Mouse (Mus musculus): ENCODE results near the gene Rxrb. TPM values are rescaled to one million over a fixed set of nuclear protein-coding genes. Genes with fewer than 3 reads are reported as not detected.

Rxrb gene
- polyA plus RNA-seq, 2 experiments: 6.0 to 16.5 TPM

GRCm38 (mm10) chr17:34083104-34083503, 51.5 kb downstream of the Rxrb start:
- DNase-seq (ENCODE audit: low read depth in 3 of 3, low spot score in 3 of 3) (no peak), ATAC-seq (ENCODE audit: insufficient read depth) (no peak)
- no peaks in the 10 kb centered on the region for H3K4me1 ChIP-seq (replicated peaks; ENCODE audit: control insufficient read depth in 2 of 2, insufficient read depth in 2 of 2, low read length in 1 of 2)
- H3K9me3 ChIP-seq (ENCODE audit: control insufficient read depth, low read length): no peaks in the 10 kb centered on the region
- H3K9ac ChIP-seq (replicated peaks): no peak overlapping the region
- no peaks in the 10 kb centered on the region; the same call in 1 of the 2 replicates for H3K27me3 ChIP-seq (ENCODE audit: control insufficient read depth, insufficient read depth, low read length)
- no peak overlapping the region for H3K4me3 ChIP-seq (ENCODE audit: insufficient read depth in 1 of 2, low read depth in 2 of 2, low read length in 2 of 2)
- no peaks in the 10 kb centered on the region for H3K36me3 ChIP-seq (replicated peaks; ENCODE audit: control insufficient read depth, insufficient read depth, low read depth)
- no peak overlapping the region for H3K27ac ChIP-seq
- WGBS (ENCODE audit: insufficient replicate concordance): 25% methylated on average over 8 of the region's 8 CpGs
- TF ChIP-seq CTCF (IDR thresholded peaks at IDR 0.05; ENCODE audit: low read depth) (no peak), EP300 (IDR thresholded peaks at IDR 0.05; ENCODE audit: low read depth) (no peak)
- H3K4me2 ChIP-seq (ENCODE audit: low read depth): no peak overlapping the region

GRCm38 (mm10) chr17:34087386-34087785, 55.8 kb downstream of the Rxrb start:
- Histone ChIP-seq H3K9me3 (ENCODE audit: control insufficient read depth, low read length) (no peaks in the 10 kb centered on the region), H3K27me3 (ENCODE audit: control insufficient read depth, insufficient read depth, low read length) (no peaks in the 10 kb centered on the region; the same call in 1 of the 2 replicates), H3K9ac (replicated peaks) (no peak overlapping the region), H3K4me2 (ENCODE audit: low read depth) (no peak overlapping the region), H3K27ac (no peak overlapping the region), H3K4me3 (ENCODE audit: insufficient read depth in 1 of 2, low read depth in 2 of 2, low read length in 2 of 2) (no peak overlapping the region), H3K36me3 (replicated peaks; ENCODE audit: control insufficient read depth, insufficient read depth, low read depth) (no peaks in the 10 kb centered on the region), H3K4me1 (replicated peaks; ENCODE audit: control insufficient read depth in 2 of 2, insufficient read depth in 2 of 2, low read length in 1 of 2) (no peaks in the 10 kb centered on the region)
- WGBS (ENCODE audit: insufficient replicate concordance): 33% methylated on average over 2 of the region's 2 CpGs
- ATAC-seq (ENCODE audit: insufficient read depth) (no peak), DNase-seq (ENCODE audit: low read depth in 3 of 3, low spot score in 3 of 3) (no peak)
- TF ChIP-seq CTCF (IDR thresholded peaks at IDR 0.05; ENCODE audit: low read depth): no peak
- no peak for TF ChIP-seq EP300 (IDR thresholded peaks at IDR 0.05; ENCODE audit: low read depth)

MicroRNA genes within 50 kb of the gene (microRNA counts, 519-probe panel; counts per million panel counts)
- 69.9 counts per million for microRNA mmu-miR-219

Small RNA genes within 50 kb of the gene (microRNA-seq; reads per million reads assigned to microRNA genes)
- gene Mir219a-1 (not detected), gene Mir219c (not detected)

Other genes starting within 250 kb of the Rxrb start
Only the 30 nearest of the 33 such genes appear.
- 593 and 901 TPM in 2 replicates for gene Rps28, start 207.2 kb upstream of the Rxrb start, polyA plus RNA-seq (2012; rRNA removed)
- 693 and 702 TPM in 2 replicates for gene Rps28, start 207.2 kb upstream of the Rxrb start, polyA plus RNA-seq (2014; fragmentation: Nextera tagmentation; extraction: Ambion mirVana)
- 146 and 149 TPM in 2 replicates for gene Ndufa7, start 207.2 kb upstream of the Rxrb start, polyA plus RNA-seq (2012; rRNA removed)
- 271 and 282 TPM in 2 replicates for gene Ndufa7, start 207.2 kb upstream of the Rxrb start, polyA plus RNA-seq (2014; fragmentation: Nextera tagmentation; extraction: Ambion mirVana)
- gene Cd320, start 188.7 kb upstream of the Rxrb start, polyA plus RNA-seq (2012; rRNA removed): 5.2 and 6.7 TPM in 2 replicates
- gene Cd320, start 188.7 kb upstream of the Rxrb start, polyA plus RNA-seq (2014; fragmentation: Nextera tagmentation; extraction: Ambion mirVana): 16.1 and 16.9 TPM in 2 replicates
- gene Gm7029, start 158.0 kb upstream of the Rxrb start, polyA plus RNA-seq (2012; rRNA removed): not detected in 2 replicates
- not detected in 2 replicates for gene Gm7029, start 158.0 kb upstream of the Rxrb start, polyA plus RNA-seq (2014; fragmentation: Nextera tagmentation; extraction: Ambion mirVana)
- gene Kifc1, start 141.2 kb upstream of the Rxrb start, polyA plus RNA-seq (2012; rRNA removed): 37.2 and 40.8 TPM in 2 replicates
- 7.2 and 7.9 TPM in 2 replicates for gene Kifc1, start 141.2 kb upstream of the Rxrb start, polyA plus RNA-seq (2014; fragmentation: Nextera tagmentation; extraction: Ambion mirVana)
- gene Platr17, start 126.7 kb upstream of the Rxrb start, polyA plus RNA-seq (2012; rRNA removed): 0.36 and 0.44 TPM in 2 replicates
- 0.20 and 0.29 TPM in 2 replicates for gene Platr17, start 126.7 kb upstream of the Rxrb start, polyA plus RNA-seq (2014; fragmentation: Nextera tagmentation; extraction: Ambion mirVana)
- 11.1 and 14.7 TPM in 2 replicates for gene Daxx, start 122.4 kb upstream of the Rxrb start, polyA plus RNA-seq (2012; rRNA removed)
- gene Daxx, start 122.4 kb upstream of the Rxrb start, polyA plus RNA-seq (2014; fragmentation: Nextera tagmentation; extraction: Ambion mirVana): 14.8 and 15.3 TPM in 2 replicates
- gene Tapbp, start 115.9 kb upstream of the Rxrb start, polyA plus RNA-seq (2012; rRNA removed): 10.4 and 10.6 TPM in 2 replicates
- 24.0 and 28.7 TPM in 2 replicates for gene Tapbp, start 115.9 kb upstream of the Rxrb start, polyA plus RNA-seq (2014; fragmentation: Nextera tagmentation; extraction: Ambion mirVana)
- gene Zbtb22, start 115.9 kb upstream of the Rxrb start, polyA plus RNA-seq (2012; rRNA removed): 10.6 and 12.1 TPM in 2 replicates
- 4.7 and 4.8 TPM in 2 replicates for gene Zbtb22, start 115.9 kb upstream of the Rxrb start, polyA plus RNA-seq (2014; fragmentation: Nextera tagmentation; extraction: Ambion mirVana)
- gene Rgl2, start 102.3 kb upstream of the Rxrb start, polyA plus RNA-seq (2012; rRNA removed): 17.0 and 19.6 TPM in 2 replicates
- gene Rgl2, start 102.3 kb upstream of the Rxrb start, polyA plus RNA-seq (2014; fragmentation: Nextera tagmentation; extraction: Ambion mirVana): 4.9 and 5.9 TPM in 2 replicates
- gene Pfdn6, start 91.5 kb upstream of the Rxrb start, polyA plus RNA-seq (2012; rRNA removed): 36.8 and 62.4 TPM in 2 replicates
- 103 TPM in 2 replicates for gene Pfdn6, start 91.5 kb upstream of the Rxrb start, polyA plus RNA-seq (2014; fragmentation: Nextera tagmentation; extraction: Ambion mirVana)
- 17.3 and 18.9 TPM in 2 replicates for gene Wdr46, start 91.2 kb upstream of the Rxrb start, polyA plus RNA-seq (2012; rRNA removed)
- 8.0 and 11.6 TPM in 2 replicates for gene Wdr46, start 91.2 kb upstream of the Rxrb start, polyA plus RNA-seq (2014; fragmentation: Nextera tagmentation; extraction: Ambion mirVana)
- 1.1 and 1.3 TPM in 2 replicates for gene B3galt4, start 80.3 kb upstream of the Rxrb start, polyA plus RNA-seq (2012; rRNA removed)
- 1.1 and 1.8 TPM in 2 replicates for gene B3galt4, start 80.3 kb upstream of the Rxrb start, polyA plus RNA-seq (2014; fragmentation: Nextera tagmentation; extraction: Ambion mirVana)
- gene Vps52, start 76.0 kb upstream of the Rxrb start, polyA plus RNA-seq (2012; rRNA removed): 17.4 and 18.7 TPM in 2 replicates
- gene Vps52, start 76.0 kb upstream of the Rxrb start, polyA plus RNA-seq (2014; fragmentation: Nextera tagmentation; extraction: Ambion mirVana): 15.2 and 18.4 TPM in 2 replicates
- 829 and 1,098 TPM in 2 replicates for gene Rps18, start 75.8 kb upstream of the Rxrb start, polyA plus RNA-seq (2012; rRNA removed)
- gene Rps18, start 75.8 kb upstream of the Rxrb start, polyA plus RNA-seq (2014; fragmentation: Nextera tagmentation; extraction: Ambion mirVana): 1,411 and 1,430 TPM in 2 replicates
- 124 and 137 TPM in 2 replicates for gene H2-K1, start 31.5 kb upstream of the Rxrb start, polyA plus RNA-seq (2012; rRNA removed)
- 107 and 108 TPM in 2 replicates for gene H2-K1, start 31.5 kb upstream of the Rxrb start, polyA plus RNA-seq (2014; fragmentation: Nextera tagmentation; extraction: Ambion mirVana)
- 7.6 and 9.7 TPM in 2 replicates for gene Ring1, start 7.1 kb upstream of the Rxrb start, polyA plus RNA-seq (2012; rRNA removed)
- gene Ring1, start 7.1 kb upstream of the Rxrb start, polyA plus RNA-seq (2014; fragmentation: Nextera tagmentation; extraction: Ambion mirVana): 1.2 and 1.7 TPM in 2 replicates
- 30.6 and 32.8 TPM in 2 replicates for gene H2-Ke6, start 3.8 kb upstream of the Rxrb start, polyA plus RNA-seq (2012; rRNA removed)
- gene H2-Ke6, start 3.8 kb upstream of the Rxrb start, polyA plus RNA-seq (2014; fragmentation: Nextera tagmentation; extraction: Ambion mirVana): 22.3 and 24.9 TPM in 2 replicates
- gene Slc39a7, start 130 bp upstream of the Rxrb start, polyA plus RNA-seq (2012; rRNA removed): 27.0 and 28.1 TPM in 2 replicates
- 25.1 and 26.5 TPM in 2 replicates for gene Slc39a7, start 130 bp upstream of the Rxrb start, polyA plus RNA-seq (2014; fragmentation: Nextera tagmentation; extraction: Ambion mirVana)
- gene Col11a2, start 7.6 kb downstream of the Rxrb start, polyA plus RNA-seq (2012; rRNA removed): 0.22 and 0.55 TPM in 2 replicates
- gene Col11a2, start 7.6 kb downstream of the Rxrb start, polyA plus RNA-seq (2014; fragmentation: Nextera tagmentation; extraction: Ambion mirVana): 0.06 and 0.20 TPM in 2 replicates
- gene H2-Oa, start 60.5 kb downstream of the Rxrb start, polyA plus RNA-seq (2012; rRNA removed): 0.45 and 0.51 TPM in 2 replicates
- 0.29 and 0.51 TPM in 2 replicates for gene H2-Oa, start 60.5 kb downstream of the Rxrb start, polyA plus RNA-seq (2014; fragmentation: Nextera tagmentation; extraction: Ambion mirVana)
- gene H2-DMa, start 87.7 kb downstream of the Rxrb start, polyA plus RNA-seq (2012; rRNA removed): 2.5 and 3.1 TPM in 2 replicates
- gene H2-DMa, start 87.7 kb downstream of the Rxrb start, polyA plus RNA-seq (2014; fragmentation: Nextera tagmentation; extraction: Ambion mirVana): 4.4 and 5.5 TPM in 2 replicates
- 46.8 and 48.7 TPM in 2 replicates for gene Brd2, start 90.8 kb downstream of the Rxrb start, polyA plus RNA-seq (2012; rRNA removed)
- gene Brd2, start 90.8 kb downstream of the Rxrb start, polyA plus RNA-seq (2014; fragmentation: Nextera tagmentation; extraction: Ambion mirVana): 28.8 and 37.5 TPM in 2 replicates
- 0.40 and 0.58 TPM in 2 replicates for gene H2-DMb2, start 111.5 kb downstream of the Rxrb start, polyA plus RNA-seq (2012; rRNA removed)
- gene H2-DMb2, start 111.5 kb downstream of the Rxrb start, polyA plus RNA-seq (2014; fragmentation: Nextera tagmentation; extraction: Ambion mirVana): 0.13 and 0.33 TPM in 2 replicates
- gene H2-DMb1, start 121.3 kb downstream of the Rxrb start, polyA plus RNA-seq (2012; rRNA removed): 1.2 TPM in 2 replicates
- gene H2-DMb1, start 121.3 kb downstream of the Rxrb start, polyA plus RNA-seq (2014; fragmentation: Nextera tagmentation; extraction: Ambion mirVana): 0.79 and 0.86 TPM in 2 replicates
- gene Tap1, start 155.7 kb downstream of the Rxrb start, polyA plus RNA-seq (2012; rRNA removed): 1.9 TPM in 2 replicates
- 2.0 and 2.5 TPM in 2 replicates for gene Tap1, start 155.7 kb downstream of the Rxrb start, polyA plus RNA-seq (2014; fragmentation: Nextera tagmentation; extraction: Ambion mirVana)
- gene Psmb9, start 156.0 kb downstream of the Rxrb start, polyA plus RNA-seq (2012; rRNA removed): 3.8 and 5.8 TPM in 2 replicates
- gene Psmb9, start 156.0 kb downstream of the Rxrb start, polyA plus RNA-seq (2014; fragmentation: Nextera tagmentation; extraction: Ambion mirVana): 6.0 and 7.5 TPM in 2 replicates
- 9.5 and 11.8 TPM in 2 replicates for gene Psmb8, start 165.9 kb downstream of the Rxrb start, polyA plus RNA-seq (2012; rRNA removed)
- 18.8 and 21.7 TPM in 2 replicates for gene Psmb8, start 165.9 kb downstream of the Rxrb start, polyA plus RNA-seq (2014; fragmentation: Nextera tagmentation; extraction: Ambion mirVana)
- gene Tap2, start 171.7 kb downstream of the Rxrb start, polyA plus RNA-seq (2012; rRNA removed): 2.1 and 2.9 TPM in 2 replicates
- gene Tap2, start 171.7 kb downstream of the Rxrb start, polyA plus RNA-seq (2014; fragmentation: Nextera tagmentation; extraction: Ambion mirVana): 3.1 and 4.9 TPM in 2 replicates
- gene H2-Ob, start 207.1 kb downstream of the Rxrb start, polyA plus RNA-seq (2012; rRNA removed): 0.13 and 0.20 TPM in 2 replicates
- gene H2-Ob, start 207.1 kb downstream of the Rxrb start, polyA plus RNA-seq (2014; fragmentation: Nextera tagmentation; extraction: Ambion mirVana): 0.13 and 0.17 TPM in 2 replicates

Data from liver, embryonic 14.5 days (tissue).